Mouse (Mus musculus) Patski (cell line): ENCODE data around the gene Mfsd4b2. TPM values are rescaled to one million over a fixed set of nuclear protein-coding genes. Genes with fewer than 3 reads are reported as not detected.

Experiments
- ATAC-seq: fragments of 100-300 bp; one replicate; pipeline ENCODE4 v1.8.0; 2021
- CTCF ChIA-PET: fragments of 350-600 bp; sonication (Branson Sonifier 250); formaldehyde crosslinking; loops from one replicate; lab custom pipeline; 2022; ENCODE audit warnings: inconsistent platforms; lab: Charles Lee
- POLR2A ChIA-PET: fragments of 350-600 bp; sonication (Branson Sonifier 250); formaldehyde crosslinking; loops from one replicate; lab custom pipeline; 2022; ENCODE audit warnings: antibody characterized with exemption, inconsistent platforms; lab: Charles Lee
- DNase-seq: peaks from one replicate; pipeline ENCODE4 v3.0.0-alpha.2; 2011; ENCODE audit warnings: low read depth, low spot score
- H3K27me3 ChIP-seq: fragments of 371-371 bp; one replicate; pipeline ENCODE4 v1.5.1; 2021
- CTCF ChIP-seq: fragments of 100-300 bp; IDR thresholded peaks from one replicate; pipeline ENCODE4 v1.5.1; 2021
- in situ Hi-C: fragments of 300-500 bp; cut with MboI; formaldehyde crosslinking; loops from 3 replicates; pipeline ENCODE4 v1.11.1; 2018; ENCODE audit warnings: low pct_unique_long_range_greater_than_20kb, mixed read lengths
- polyA plus RNA-seq: library from polyadenylated mRNA; unstranded; gene quantifications from one replicate; pipeline ENCODE4 v1.2.3, GENCODE M21; 2021

The Mfsd4b2 gene
- polyA plus RNA-seq, 1 experiment from 2014 or later, result 0.09 TPM

DNA sequence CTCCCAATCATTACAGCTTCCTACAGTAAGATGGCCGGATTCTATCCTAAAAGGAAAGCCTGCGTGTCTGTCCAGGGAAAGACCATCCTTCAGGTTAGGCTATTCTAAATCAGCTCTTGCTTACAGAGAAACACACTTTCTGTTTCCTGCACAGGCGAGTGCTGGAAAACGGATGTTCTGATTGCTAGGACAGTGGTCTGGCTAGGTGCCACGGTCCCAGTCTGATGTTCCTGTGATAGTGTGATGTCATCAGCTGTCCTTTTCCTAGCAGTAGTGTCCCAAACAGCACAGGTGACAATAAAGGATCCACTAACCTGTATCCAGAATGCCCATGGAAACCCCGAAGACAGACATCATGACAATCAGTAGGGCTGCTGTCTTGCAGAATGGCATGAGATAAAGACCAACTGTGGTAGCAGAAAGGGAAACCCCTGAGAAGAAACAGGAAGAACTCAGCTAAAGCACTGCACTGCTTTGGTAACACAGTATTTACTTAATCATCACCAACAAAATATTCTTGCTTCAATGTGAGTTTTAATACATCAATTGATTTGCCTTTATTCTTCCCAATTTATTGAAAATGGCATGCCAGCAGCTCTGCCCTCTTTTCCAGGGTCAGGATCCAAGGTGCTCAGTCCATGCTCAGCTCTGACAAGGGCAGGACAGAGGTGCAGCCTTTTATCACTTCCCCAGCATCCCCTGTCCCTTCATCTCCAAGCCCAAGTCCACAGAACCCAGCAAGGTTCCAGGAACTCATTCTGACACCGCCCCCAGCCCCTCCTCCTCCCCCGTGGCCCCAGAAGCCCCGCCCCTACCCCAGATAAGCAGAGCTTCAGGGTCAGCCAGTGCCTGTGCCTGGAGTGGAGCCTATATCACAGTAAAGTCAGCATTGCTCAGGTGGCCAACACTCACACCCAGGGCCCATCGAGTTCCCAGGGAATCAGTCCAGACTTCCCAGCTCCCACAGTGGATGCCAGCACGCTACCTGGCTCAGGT is 32.7 kb downstream of the Mfsd4b2 start:
- no peaks in the 10 kb centered on the region for H3K27me3 ChIP-seq
- ChIA-PET CTCF (interaction anchor here (0.9 to 1.8 kb wide), 4 partner anchors 10 to 83 kb away, joined by 3 to 4 read pairs (median 3); no protein-coding TSS in a partner anchor), POLR2A (no interaction called here)
- no peak for TF ChIP-seq CTCF
- in situ Hi-C loops, result no loop called here
- DNase-seq (no peak), ATAC-seq (no peak)

DNA sequence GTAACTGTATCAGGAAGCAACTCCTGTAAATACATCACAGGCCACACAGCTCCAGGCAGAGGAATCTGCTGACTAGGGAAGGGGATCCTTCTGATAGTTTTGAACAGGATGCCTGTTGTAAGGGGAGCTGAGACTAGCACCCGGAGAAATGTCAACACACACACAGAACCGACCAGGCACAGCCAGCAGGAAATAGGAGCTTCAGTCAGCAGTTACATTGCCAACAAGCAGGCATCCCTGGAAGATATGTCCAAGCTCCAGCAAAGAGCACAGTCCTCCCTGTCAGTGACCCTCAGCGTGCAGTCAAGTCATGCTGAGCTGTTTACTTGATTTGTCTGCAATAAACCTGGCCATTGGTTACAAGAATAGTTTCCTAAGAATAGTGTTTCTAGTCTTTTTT is 38.1 kb downstream of the Mfsd4b2 start:
- CTCF ChIA-PET, result no interaction called here
- POLR2A ChIA-PET, result no interaction called here
- DNase-seq (no peak), ATAC-seq (no peak)
- no peak for TF ChIP-seq CTCF
- in situ Hi-C loops, result no loop called here
- H3K27me3 ChIP-seq, result no peaks in the 10 kb centered on the region

Other genes starting within 250 kb of the Mfsd4b2 start
- 21.8 TPM for gene Rev3l, start 194.8 kb downstream of the Mfsd4b2 start, polyA plus RNA-seq
- 7.5 TPM for gene Mfsd4b4, start 27.7 kb downstream of the Mfsd4b2 start, polyA plus RNA-seq
- gene Mfsd4b3, start 33.2 kb upstream of the Mfsd4b2 start, polyA plus RNA-seq, result 0.74 TPM
- 0.12 TPM for gene Mfsd4b5, start 59.7 kb upstream of the Mfsd4b2 start, polyA plus RNA-seq
- 2.2 TPM for gene Mfsd4b1, start 98.3 kb upstream of the Mfsd4b2 start, polyA plus RNA-seq
- 9.1 TPM for gene Slc16a10, start 215.3 kb upstream of the Mfsd4b2 start, polyA plus RNA-seq